Mouse (Mus musculus) heart, adult 10 weeks (tissue): ENCODE data around the gene Prl8a6. TPM values are rescaled to one million over a fixed set of nuclear protein-coding genes. Genes with fewer than 3 reads are reported as not detected.

Experiments used
- polyA plus RNA-seq: library from polyadenylated mRNA; stranded (reverse); fragments of 350-450 nt; fragmentation: Illumina TruSeq; extraction: RNeasy Lipid Tissue Mini Kit (QIAGEN cat#74804); gene quantifications from one replicate; pipeline ENCODE4 v1.2.3, GENCODE M21; 2014; ENCODE audit warnings: low read depth, low replicate concordance

The Prl8a6 gene
- polyA plus RNA-seq, result not detected

DNA sequence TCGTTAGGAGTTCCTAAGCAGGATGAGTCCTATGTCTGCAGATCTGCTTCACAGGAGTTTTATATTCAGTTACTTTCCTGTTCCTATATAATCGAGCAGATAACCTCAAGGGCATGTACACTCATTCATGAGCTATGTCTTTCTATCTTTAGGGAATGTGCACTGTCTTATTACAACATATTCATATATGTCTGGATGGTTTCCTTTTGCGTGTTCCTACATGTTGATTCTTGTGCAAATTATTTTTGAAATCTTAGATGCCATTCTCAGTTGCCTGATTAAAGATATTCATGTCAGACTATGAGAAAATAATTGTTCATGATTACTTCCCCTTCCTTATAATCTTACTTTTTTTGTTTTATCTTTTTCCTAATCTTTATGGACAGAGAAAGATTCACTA, at the start of gene Prl8a6:
Gene Prl8a6 (minus strand): TSS at position 101 of the 400 bp plus-strand sequence.

GRCm38 (mm10) chr13:27390746-27391145, 47.7 kb downstream of the Prl8a6 start, which contains the start of gene Prl2b1:
Gene Prl2b1, minus strand, starts transcription at chr13:27390846.

Other genes starting within 250 kb of the Prl8a6 start
- not detected for gene Prl3c1, start 242.0 kb downstream of the Prl8a6 start, polyA plus RNA-seq
- not detected for gene Prl3b1, start 196.8 kb downstream of the Prl8a6 start, polyA plus RNA-seq
- not detected for gene Prl3a1, start 179.3 kb downstream of the Prl8a6 start, polyA plus RNA-seq
- gene Prl6a1, start 126.1 kb downstream of the Prl8a6 start, polyA plus RNA-seq, result not detected
- not detected for gene Prl8a2, start 93.0 kb downstream of the Prl8a6 start, polyA plus RNA-seq
- gene Prl2b1, start 47.8 kb downstream of the Prl8a6 start, polyA plus RNA-seq, result not detected
- not detected for gene Prl8a8, start 74.5 kb upstream of the Prl8a6 start, polyA plus RNA-seq
- gene Prl8a9, start 125.9 kb upstream of the Prl8a6 start, polyA plus RNA-seq, result not detected
- gene Prl8a1, start 143.5 kb upstream of the Prl8a6 start, polyA plus RNA-seq, result not detected
- gene Prl7b1, start 171.9 kb upstream of the Prl8a6 start, polyA plus RNA-seq, result not detected
- gene Prl7a1, start 203.8 kb upstream of the Prl8a6 start, polyA plus RNA-seq, result not detected
- gene Prl7a2, start 229.3 kb upstream of the Prl8a6 start, polyA plus RNA-seq, result not detected